8 mouse cellular contexts compared by ENCODE assay signal in the genomic region with DNA sequence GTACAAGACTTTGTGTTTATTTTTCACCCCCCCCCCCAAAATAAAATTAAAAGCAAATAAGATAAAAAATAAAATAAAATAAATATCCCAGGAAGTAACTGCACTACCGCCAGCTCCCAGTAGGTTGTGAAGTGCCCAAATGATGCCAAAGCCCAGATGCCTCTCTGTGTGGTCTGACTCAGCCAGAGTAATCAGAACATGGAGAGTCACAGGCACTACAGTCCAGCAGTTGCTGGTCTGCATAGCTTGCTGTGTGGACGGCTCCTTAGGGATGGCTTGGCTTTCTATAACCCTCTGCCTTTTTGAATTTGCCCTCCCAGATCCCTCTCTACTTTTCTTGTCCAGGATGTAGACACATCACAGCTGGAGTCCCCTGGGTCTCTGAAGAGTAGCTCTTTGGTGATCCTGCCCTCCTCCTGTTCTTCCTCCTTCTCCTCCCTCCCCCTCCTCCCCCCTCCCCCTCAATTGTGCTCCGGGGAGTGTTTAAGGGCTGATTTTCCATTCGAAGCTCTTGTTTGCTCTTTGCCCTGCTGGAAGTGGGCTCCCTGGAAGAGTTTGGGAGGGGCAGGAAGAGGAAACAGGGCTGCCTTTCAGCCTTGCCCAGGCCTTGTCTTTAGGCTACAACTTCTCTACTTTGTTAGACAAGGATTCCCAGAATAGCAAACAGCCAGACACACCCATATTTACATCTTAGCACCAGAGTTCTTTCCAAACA.
DNase-seq lines count a peak whose midpoint lies in the region; ATAC-seq and TF ChIP-seq lines count a peak whose summit lies in the region.

No protein-coding gene starts in this region.

- H3K9me3 ChIP-seq in heart, postnatal 0 days (replicated peaks; ENCODE audit: control insufficient read depth, low read length) = no peaks in the 10 kb centered on the region

- WGBS in heart, postnatal 0 days = 35% methylated on average over 4 of the region's 4 CpGs
- WGBS in thymus, adult 2 months = 64% methylated on average over 4 of the region's 4 CpGs

- ATAC-seq in heart, postnatal 0 days (ENCODE audit: insufficient read depth, low read depth) = peak; percentile 75

- TF ChIP-seq EP300 in heart, postnatal 0 days (IDR thresholded peaks at IDR 0.05; ENCODE audit: low read depth) = peak; percentile 82

- H3K27ac ChIP-seq in gastrocnemius, adult 2 months = peak overlapping the region; percentile 73
- H3K27ac ChIP-seq in heart, postnatal 0 days (ENCODE audit: low read depth) = peak overlapping the region; percentile 71
- H3K27ac ChIP-seq in thymus, adult 2 months (ENCODE audit: control insufficient read depth, insufficient read depth, low read length) = no peak overlapping the region

- TF ChIP-seq POLR2A in thymus, adult 2 months (IDR thresholded peaks at IDR 0.05; ENCODE audit: control insufficient read depth, extremely low read depth, insufficient read depth, low read length, poor library complexity) = no peak

- no peaks in the 10 kb centered on the region for H3K36me3 ChIP-seq in heart, postnatal 0 days (replicated peaks; ENCODE audit: control insufficient read depth, insufficient read depth, low read length)
- H3K36me3 ChIP-seq in thymus, adult 2 months (ENCODE audit: control insufficient read depth, insufficient read depth, low read length) = no peaks in the 10 kb centered on the region

- DNase-seq in gastrocnemius, adult 2 months = no peak
- no peak for DNase-seq in gastrocnemius, postnatal 4 days (ENCODE audit: low spot score in 2 of 2)
- DNase-seq in ZHBTc4 (ENCODE audit: low read depth, low spot score) = peak; percentile 91
- peak; percentile 30 for DNase-seq in heart, postnatal 0 days (ENCODE audit: low spot score)
- peak; percentile 63 for DNase-seq in lung, postnatal 25 days (ENCODE audit: low spot score)
- no peak for DNase-seq in thymus, adult 2 months
- no peak for DNase-seq in cerebellum, postnatal 14 days
- DNase-seq in ovary, postnatal 36 days (ENCODE audit: low spot score) = no peak

- H3K9ac ChIP-seq in heart, postnatal 0 days (replicated peaks; ENCODE audit: low read depth, low read length) = no peak overlapping the region

- H3K4me2 ChIP-seq in heart, postnatal 0 days (ENCODE audit: low read depth, low read length) = no peak overlapping the region

- TF ChIP-seq CTCF in gastrocnemius, adult 2 months (IDR thresholded peaks at IDR 0.05) = peak; percentile 34
- no peak; the same call in 1 of the 2 replicates for TF ChIP-seq CTCF in heart, postnatal 0 days (IDR thresholded peaks at IDR 0.05; ENCODE audit: low read depth)
- no peak for TF ChIP-seq CTCF in thymus, adult 2 months (IDR thresholded peaks at IDR 0.05; ENCODE audit: borderline replicate concordance, control insufficient read depth, extremely low read depth, insufficient read depth, low read length, poor library complexity)

- no peak overlapping the region; the same call in 1 of the 2 replicates for H3K4me3 ChIP-seq in gastrocnemius, adult 2 months
- H3K4me3 ChIP-seq in heart, postnatal 0 days (ENCODE audit: low read depth, low read length) = no peak overlapping the region
- H3K4me3 ChIP-seq in thymus, adult 2 months (ENCODE audit: control insufficient read depth, insufficient read depth, low read length) = no peak overlapping the region

- intact Hi-C loops in gastrocnemius, adult 2 months (cut with DNase I) = no loop called here

- no peaks in the 10 kb centered on the region for H3K4me1 ChIP-seq in heart, postnatal 0 days (ENCODE audit: control insufficient read depth, insufficient read depth)
- H3K4me1 ChIP-seq in thymus, adult 2 months (replicated peaks; ENCODE audit: control insufficient read depth, insufficient read depth, low read length) = no peaks in the 10 kb centered on the region

- H3K27me3 ChIP-seq in heart, postnatal 0 days (ENCODE audit: control insufficient read depth, insufficient read depth, low read length) = no peaks in the 10 kb centered on the region
- no peaks in the 10 kb centered on the region for H3K27me3 ChIP-seq in thymus, adult 2 months (ENCODE audit: control insufficient read depth, insufficient read depth, low read length)

Comparison
In these comparisons a context has a peak if more than half of its experiments do, and no peak if none do; other contexts are left out.
1. DNase-seq: peak in ZHBTc4 (single experiment), heart, postnatal 0 days (single experiment) and lung, postnatal 25 days (single experiment); none in gastrocnemius, adult 2 months (single experiment), gastrocnemius, postnatal 4 days (0 of 2), thymus, adult 2 months (single experiment), cerebellum, postnatal 14 days (0 of 2) and ovary, postnatal 36 days (single experiment).